In the genomic region with DNA sequence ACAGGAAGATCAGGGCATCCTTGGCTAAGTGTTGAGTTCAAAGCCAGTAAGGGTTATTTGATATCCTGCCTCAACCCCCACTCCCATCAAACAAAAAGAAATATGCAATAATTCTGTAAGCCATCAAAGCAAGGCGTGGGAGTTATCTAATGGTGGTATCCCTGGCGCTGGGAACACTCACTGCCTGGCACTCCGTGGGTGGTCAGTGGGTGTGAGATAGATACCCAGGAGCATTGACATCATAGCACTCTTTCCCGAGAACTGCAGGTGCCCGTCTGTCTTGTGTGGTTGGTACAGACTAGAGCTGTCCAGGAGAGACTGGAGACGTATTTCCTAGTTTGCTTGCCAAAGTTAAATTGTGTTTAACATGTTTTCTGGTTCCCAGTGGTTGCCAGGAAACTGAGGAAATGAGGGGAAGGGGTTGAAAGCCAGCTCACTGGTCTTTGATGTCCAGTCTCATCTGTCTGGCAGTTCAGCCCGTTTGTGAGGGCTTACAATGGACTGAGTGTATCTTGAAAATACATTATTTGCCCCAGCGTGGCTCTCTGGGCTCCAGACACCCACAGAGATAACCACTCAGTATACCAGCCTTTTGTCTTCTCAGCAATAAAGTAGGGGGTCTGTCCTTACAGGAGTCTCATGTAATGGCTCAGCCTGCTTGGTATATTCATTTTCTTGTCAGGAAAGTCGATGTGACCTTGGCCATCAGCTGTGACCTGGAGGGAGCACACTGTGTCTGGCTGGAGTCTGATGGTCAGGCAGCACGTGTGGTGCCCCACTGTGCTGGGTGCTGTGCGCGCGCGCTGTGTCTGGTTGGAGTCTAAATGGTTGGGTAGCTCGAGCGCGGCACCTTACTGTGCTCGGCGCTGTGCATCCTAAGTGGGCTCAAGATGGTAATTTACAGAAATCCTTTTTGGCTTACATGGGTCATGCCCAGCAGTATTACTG, we compare ENCODE assay signal across 11 mouse cellular contexts. TPM values are rescaled to one million over a fixed set of nuclear protein-coding genes. Genes with fewer than 3 reads are reported as not detected.
DNase-seq lines count a peak whose midpoint lies in the region; ATAC-seq and TF ChIP-seq lines count a peak whose summit lies in the region.
"Had no signal": no experiment of that assay in that cellular context is flagged by ENCODE, and none has a peak within 500 bp of the region (broad histone marks: within the 10 kb centered on the region; RNA-seq: fewer than 3 reads in every experiment).

No protein-coding gene starts in this region.

- TF ChIP-seq CTCF in left cerebral cortex, adult 2 months (IDR thresholded peaks at IDR 0.05), result no peak

- H3K36me3 ChIP-seq in forebrain, embryonic 13.5 days (ENCODE audit: poor library complexity, severe bottlenecking), result peaks cover 19% of the 10 kb centered on the region
- H3K36me3 ChIP-seq in forebrain, embryonic 16.5 days (ENCODE audit: control insufficient read depth, insufficient read depth), result no peaks in the 10 kb centered on the region
- peaks cover 27% of the 10 kb centered on the region for H3K36me3 ChIP-seq in hindbrain, embryonic 10.5 days
- peaks cover 6% of the 10 kb centered on the region; the same call in 1 of the 2 replicates for H3K36me3 ChIP-seq in midbrain, embryonic 14.5 days (ENCODE audit: control insufficient read depth, insufficient read depth, low read length)

- H3K9ac ChIP-seq in forebrain, embryonic 13.5 days, result no peak overlapping the region
- no peak overlapping the region for H3K9ac ChIP-seq in forebrain, embryonic 16.5 days (replicated peaks; ENCODE audit: low read depth, low read length)
- H3K9ac ChIP-seq in midbrain, embryonic 14.5 days (replicated peaks; ENCODE audit: low read length), result no peak overlapping the region

- peak overlapping the region; percentile 57; the same call in 1 of the 2 replicates for H3K27ac ChIP-seq in forebrain, embryonic 13.5 days
- no peak overlapping the region for H3K27ac ChIP-seq in forebrain, embryonic 16.5 days (ENCODE audit: low read length)
- peak overlapping the region; percentile 48; the same call in 1 of the 2 replicates for H3K27ac ChIP-seq in left cerebral cortex, adult 2 months
- peak overlapping the region; percentile 89 for H3K27ac ChIP-seq in hindbrain, embryonic 10.5 days
- 0 out of 2 replicates have a peak overlapping the region, but pooled peaks have one; percentile 17 for H3K27ac ChIP-seq in midbrain, embryonic 14.5 days (replicated peaks; ENCODE audit: low read depth, low read length)

- 69% methylated on average over 19 of the region's 19 CpGs for WGBS in forebrain, embryonic 13.5 days
- whole genome bisulfite sequencing in forebrain, embryonic 16.5 days, result 67% methylated on average over 19 of the region's 19 CpGs
- 63% methylated on average over 19 of the region's 19 CpGs for WGBS in hindbrain, embryonic 10.5 days
- 49% methylated on average over 19 of the region's 19 CpGs for WGBS in midbrain, embryonic 14.5 days

- H3K9me3 ChIP-seq in forebrain, embryonic 13.5 days (replicated peaks), result no peaks in the 10 kb centered on the region
- no peaks in the 10 kb centered on the region for H3K9me3 ChIP-seq in forebrain, embryonic 16.5 days (ENCODE audit: control insufficient read depth, low read length)
- H3K9me3 ChIP-seq in hindbrain, embryonic 10.5 days, result 0 out of 2 replicates have a peak, but pooled peaks cover 3% of the 10 kb centered on the region
- H3K9me3 ChIP-seq in midbrain, embryonic 14.5 days (ENCODE audit: control insufficient read depth, low read length), result no peaks in the 10 kb centered on the region

- no peak overlapping the region for H3K4me2 ChIP-seq in forebrain, embryonic 13.5 days
- no peak overlapping the region for H3K4me2 ChIP-seq in forebrain, embryonic 16.5 days (ENCODE audit: low read length)
- no peak overlapping the region for H3K4me2 ChIP-seq in midbrain, embryonic 14.5 days (ENCODE audit: low read length)

- intact Hi-C loops in left cerebral cortex, adult 2 months (cut with DNase I), result loop anchor here (2.0 kb wide), 1 partner anchor 17 kb away; no protein-coding TSS in a partner anchor
- intact Hi-C loops in left cerebral cortex, postnatal 10 days (cut with DNase I), result no loop called here

- H3K4me3 ChIP-seq in forebrain, embryonic 13.5 days, result no peak overlapping the region
- no peak overlapping the region for H3K4me3 ChIP-seq in forebrain, embryonic 16.5 days (replicated peaks; ENCODE audit: low read length)
- no peak overlapping the region for H3K4me3 ChIP-seq in left cerebral cortex, adult 2 months
- no peak overlapping the region for H3K4me3 ChIP-seq in hindbrain, embryonic 10.5 days
- H3K4me3 ChIP-seq in midbrain, embryonic 14.5 days (replicated peaks; ENCODE audit: low read depth, low read length), result no peak overlapping the region

- no peak for ATAC-seq in forebrain, embryonic 13.5 days
- ATAC-seq in forebrain, embryonic 16.5 days, result no peak
- ATAC-seq in midbrain, embryonic 14.5 days (ENCODE audit: low FRiP score, low TSS enrichment), result no peak
- no peak for ATAC-seq in erythroid progenitor cell, adult 5-6 weeks (replicated peaks; ENCODE audit: low FRiP score, poor library complexity, severe bottlenecking)

- H3K4me1 ChIP-seq in forebrain, embryonic 13.5 days, result peaks cover 65% of the 10 kb centered on the region
- peaks cover 40% of the 10 kb centered on the region for H3K4me1 ChIP-seq in forebrain, embryonic 16.5 days (replicated peaks; ENCODE audit: control insufficient read depth, insufficient read depth, low read length)
- peaks cover 83% of the 10 kb centered on the region for H3K4me1 ChIP-seq in hindbrain, embryonic 10.5 days (replicated peaks)
- peaks cover 49% of the 10 kb centered on the region for H3K4me1 ChIP-seq in midbrain, embryonic 14.5 days (ENCODE audit: control insufficient read depth, insufficient read depth, low read length)

- no peaks in the 10 kb centered on the region for H3K27me3 ChIP-seq in forebrain, embryonic 13.5 days
- H3K27me3 ChIP-seq in forebrain, embryonic 16.5 days (replicated peaks; ENCODE audit: control insufficient read depth, insufficient read depth, low read length), result no peaks in the 10 kb centered on the region
- H3K27me3 ChIP-seq in hindbrain, embryonic 10.5 days (ENCODE audit: insufficient read depth, poor library complexity, severe bottlenecking), result no peaks in the 10 kb centered on the region
- no peaks in the 10 kb centered on the region for H3K27me3 ChIP-seq in midbrain, embryonic 14.5 days (ENCODE audit: control insufficient read depth, insufficient read depth, low read length)

- DNase-seq in left cerebral cortex, adult 2 months (ENCODE audit: extremely low spot score in 1 of 2, low spot score in 2 of 2), result no peak
- DNase-seq in left cerebral cortex, postnatal 10 days (ENCODE audit: extremely low spot score in 1 of 2, low spot score in 2 of 2), result no peak
- no peak for DNase-seq in hindbrain, embryonic 10.5 days (ENCODE audit: low spot score)
- DNase-seq in midbrain, embryonic 14.5 days, result no peak
- no peak for DNase-seq in urinary bladder, adult 2 months (ENCODE audit: low spot score)
- DNase-seq: gastrocnemius, postnatal 36 days had no signal

RNA-seq across cellular contexts. Expression of a gene that starts 22.6 kb away (rescaled TPM):
- polyA plus RNA-seq in forebrain, embryonic 13.5 days (2015; fragmentation: Nextera tagmentation; extraction: Ambion mirVana), result 33.1 and 36.5 TPM in 2 replicates
- polyA plus RNA-seq in forebrain, embryonic 16.5 days (2015; fragmentation: Nextera tagmentation; extraction: Ambion mirVana), result 39.1 and 41.3 TPM in 2 replicates
- total RNA-seq in left cerebral cortex, adult 2 months (2021), result 10 to 100 TPM; 36.8 to 42.6 TPM
- total RNA-seq in left cerebral cortex, postnatal 10 days (2021), result 10 to 100 TPM; 35.2 to 41.7 TPM
- polyA plus RNA-seq in hindbrain, embryonic 10.5 days (2016; fragmentation: Nextera tagmentation; extraction: Ambion mirVana), result 48.2 and 54.4 TPM in 2 replicates
- polyA plus RNA-seq in midbrain, embryonic 14.5 days (2014; fragmentation: Nextera tagmentation; extraction: Ambion mirVana), result 27.5 and 33.8 TPM in 2 replicates
- 60.0 and 70.2 TPM in 2 replicates for polyA plus RNA-seq in urinary bladder, adult 2 months (2012; rRNA removed)
- 5.0 and 8.8 TPM in 2 replicates for total RNA-seq in erythroid progenitor cell, adult 5-6 weeks (2015; ENCODE audit: low replicate concordance)
- 6.7 and 9.2 TPM in 2 replicates for total RNA-seq in erythroid progenitor cell, adult 5-6 weeks (2017; ENCODE audit: low replicate concordance)

RNA-seq across cellular contexts. Expression of a gene that starts 48.3 kb away (rescaled TPM):
- polyA plus RNA-seq in forebrain, embryonic 13.5 days (2015; fragmentation: Nextera tagmentation; extraction: Ambion mirVana), result 12.4 and 13.2 TPM in 2 replicates
- polyA plus RNA-seq in forebrain, embryonic 16.5 days (2015; fragmentation: Nextera tagmentation; extraction: Ambion mirVana), result 14.3 and 14.8 TPM in 2 replicates
- total RNA-seq in left cerebral cortex, adult 2 months (2021), result 1 to 10 TPM; 4.6 to 7.4 TPM
- 1 to 10 TPM; 7.8 to 8.1 TPM for total RNA-seq in left cerebral cortex, postnatal 10 days (2021)
- 12.9 and 17.9 TPM in 2 replicates for polyA plus RNA-seq in hindbrain, embryonic 10.5 days (2016; fragmentation: Nextera tagmentation; extraction: Ambion mirVana)
- polyA plus RNA-seq in midbrain, embryonic 14.5 days (2014; fragmentation: Nextera tagmentation; extraction: Ambion mirVana), result 7.3 and 10.2 TPM in 2 replicates
- polyA plus RNA-seq in urinary bladder, adult 2 months (2012; rRNA removed), result 5.8 and 7.5 TPM in 2 replicates
- 0.72 and 19.3 TPM in 2 replicates for total RNA-seq in erythroid progenitor cell, adult 5-6 weeks (2015; ENCODE audit: low replicate concordance)
- 0.98 and 5.8 TPM in 2 replicates for total RNA-seq in erythroid progenitor cell, adult 5-6 weeks (2017; ENCODE audit: low replicate concordance)

RNA-seq across cellular contexts. Expression of a gene that starts 48.5 kb away (rescaled TPM):
- 233 and 245 TPM in 2 replicates for polyA plus RNA-seq in forebrain, embryonic 13.5 days (2015; fragmentation: Nextera tagmentation; extraction: Ambion mirVana)
- polyA plus RNA-seq in forebrain, embryonic 16.5 days (2015; fragmentation: Nextera tagmentation; extraction: Ambion mirVana), result 226 and 246 TPM in 2 replicates
- total RNA-seq in left cerebral cortex, adult 2 months (2021), result 100 to 1,000 TPM; 120 to 129 TPM
- 100 to 1,000 TPM; 103 to 104 TPM for total RNA-seq in left cerebral cortex, postnatal 10 days (2021)
- polyA plus RNA-seq in hindbrain, embryonic 10.5 days (2016; fragmentation: Nextera tagmentation; extraction: Ambion mirVana), result 203 and 209 TPM in 2 replicates
- polyA plus RNA-seq in midbrain, embryonic 14.5 days (2014; fragmentation: Nextera tagmentation; extraction: Ambion mirVana), result 134 and 200 TPM in 2 replicates
- polyA plus RNA-seq in urinary bladder, adult 2 months (2012; rRNA removed), result 93.7 and 103 TPM in 2 replicates
- 4.6 and 15.1 TPM in 2 replicates for total RNA-seq in erythroid progenitor cell, adult 5-6 weeks (2015; ENCODE audit: low replicate concordance)
- total RNA-seq in erythroid progenitor cell, adult 5-6 weeks (2017; ENCODE audit: low replicate concordance), result 6.7 and 24.4 TPM in 2 replicates

RNA-seq across cellular contexts. Expression of a gene that starts 51.5 kb away (rescaled TPM):
- polyA plus RNA-seq in forebrain, embryonic 13.5 days (2015; fragmentation: Nextera tagmentation; extraction: Ambion mirVana), result not detected in 2 replicates
- polyA plus RNA-seq in forebrain, embryonic 16.5 days (2015; fragmentation: Nextera tagmentation; extraction: Ambion mirVana), result 0.33 TPM in 1 of 2 replicates, not detected in the other
- not detected for total RNA-seq in left cerebral cortex, adult 2 months (2021)
- not detected for total RNA-seq in left cerebral cortex, postnatal 10 days (2021)
- not detected in 2 replicates for polyA plus RNA-seq in hindbrain, embryonic 10.5 days (2016; fragmentation: Nextera tagmentation; extraction: Ambion mirVana)
- polyA plus RNA-seq in midbrain, embryonic 14.5 days (2014; fragmentation: Nextera tagmentation; extraction: Ambion mirVana), result not detected in 2 replicates
- polyA plus RNA-seq in urinary bladder, adult 2 months (2012; rRNA removed), result not detected in 2 replicates
- total RNA-seq in erythroid progenitor cell, adult 5-6 weeks (2015; ENCODE audit: low replicate concordance), result not detected in 2 replicates
- not detected in 2 replicates for total RNA-seq in erythroid progenitor cell, adult 5-6 weeks (2017; ENCODE audit: low replicate concordance)
- total RNA-seq: common myeloid progenitor, adult 5-6 weeks; gastrocnemius, postnatal 36 days; left cerebral cortex, adult 18-20 months had no signal
